Mouse (Mus musculus): Measurements from ENCODE around the gene E130309D02Rik.

GRCm38 (mm10) chr5:143255802-143256201, 59.4 kb downstream of the E130309D02Rik start:
- no peak for TF ChIP-seq EP300 (optimal IDR thresholded peaks at IDR 0.05)
- TF ChIP-seq CTCF (IDR thresholded peaks at IDR 0.05; ENCODE audit: low read depth), result no peak

Measured in stomach, postnatal 0 days (tissue).